Mouse (Mus musculus): Measurements from ENCODE around the gene Tmprss13.
A peak's percentile ranks its signal among the peaks of the same experiment; 100 is the strongest.

Gene Tmprss13

GRCm38 (mm10) chr9:45337406-45337805 lies 18.5 kb downstream of the Tmprss13 start:
- no peak for DNase-seq (ENCODE audit: low read depth)

GRCm38 (mm10) chr9:45343066-45343465 lies 24.2 kb downstream of the Tmprss13 start:
- DNase-seq (ENCODE audit: low read depth) = no peak

- peak; percentile 12 for DNase-seq (ENCODE audit: low read depth)
Observed at GRCm38 (mm10) chr9:45345516-45345915, 26.6 kb downstream of the Tmprss13 start.

GRCm38 (mm10) chr9:45346276-45346675 lies 27.4 kb downstream of the Tmprss13 start:
- DNase-seq (ENCODE audit: low read depth) = no peak

GRCm38 (mm10) chr9:45348560-45348959 lies 29.7 kb downstream of the Tmprss13 start:
- DNase-seq (ENCODE audit: low read depth) = no peak

- no peak for DNase-seq (ENCODE audit: low read depth)
Observed at GRCm38 (mm10) chr9:45349181-45349580, 30.3 kb downstream of the Tmprss13 start.

GRCm38 (mm10) chr9:45349851-45350250 lies 31.0 kb downstream of the Tmprss13 start:
- DNase-seq (ENCODE audit: low read depth) = no peak

- DNase-seq (ENCODE audit: low read depth) = no peak
Observed at GRCm38 (mm10) chr9:45355192-45355591, 36.3 kb downstream of the Tmprss13 start.

GRCm38 (mm10) chr9:45358356-45358755 lies 39.5 kb downstream of the Tmprss13 start:
- DNase-seq (ENCODE audit: low read depth) = no peak

GRCm38 (mm10) chr9:45362051-45362461 lies 43.2 kb downstream of the Tmprss13 start:
- no peak for DNase-seq (ENCODE audit: low read depth)

- no peak for DNase-seq (ENCODE audit: low read depth)
Observed at GRCm38 (mm10) chr9:45363639-45364214, 44.8 kb downstream of the Tmprss13 start.

- no peak for DNase-seq (ENCODE audit: low read depth)
Observed at GRCm38 (mm10) chr9:45367716-45368115, 48.8 kb downstream of the Tmprss13 start.

- no peak for DNase-seq (ENCODE audit: low read depth)
Observed at GRCm38 (mm10) chr9:45368341-45368901, 49.5 kb downstream of the Tmprss13 start.

GRCm38 (mm10) chr9:45370117-45370561 lies 51.2 kb downstream of the Tmprss13 start, which contains the start of gene Fxyd6:
Gene Fxyd6, plus strand, starts transcription at chr9:45370185.
- no peak for DNase-seq (ENCODE audit: low read depth)

- DNase-seq (ENCODE audit: low read depth) = no peak
Observed at GRCm38 (mm10) chr9:45370616-45371336, 51.9 kb downstream of the Tmprss13 start.

GRCm38 (mm10) chr9:45371337-45371707 lies 52.4 kb downstream of the Tmprss13 start:
- DNase-seq (ENCODE audit: low read depth) = no peak

GRCm38 (mm10) chr9:45373896-45374295 lies 55.0 kb downstream of the Tmprss13 start:
- no peak for DNase-seq (ENCODE audit: low read depth)

GRCm38 (mm10) chr9:45374988-45375502 lies 56.1 kb downstream of the Tmprss13 start:
- no peak for DNase-seq (ENCODE audit: low read depth)

- no peak for DNase-seq (ENCODE audit: low read depth)
Observed at GRCm38 (mm10) chr9:45376427-45376826, 57.5 kb downstream of the Tmprss13 start.

GRCm38 (mm10) chr9:45376883-45377282 lies 58.0 kb downstream of the Tmprss13 start:
- DNase-seq (ENCODE audit: low read depth) = no peak

GRCm38 (mm10) chr9:45380411-45381251 lies 61.7 kb downstream of the Tmprss13 start:
- DNase-seq (ENCODE audit: low read depth) = no peak

- no peak for DNase-seq (ENCODE audit: low read depth)
Observed at GRCm38 (mm10) chr9:45382336-45382735, 63.4 kb downstream of the Tmprss13 start.
